Mouse (Mus musculus) G1E (cell line): ENCODE results near the gene Fen1. TPM values are rescaled to one million over a fixed set of nuclear protein-coding genes. Genes with fewer than 3 reads are reported as not detected.

Experiments
- ATAC-seq: 2 replicates; pipeline ENCODE4 v1.8.0; 2016; ENCODE audit warnings: mild to moderate bottlenecking; ENCODE audit not compliant: insufficient number of reproducible peaks, poor library complexity, low FRiP score, severe bottlenecking; ENCODE audit errors: extremely low read depth
- DNase-seq: peaks from one replicate; pipeline ENCODE4 v3.0.0; 2012; ENCODE audit warnings: low spot score
- H3K27me3 ChIP-seq: 2 replicates; pipeline ENCODE4 v1.6.1; 2012; ENCODE audit warnings: mild to moderate bottlenecking, low read length, inconsistent platforms; ENCODE audit not compliant: insufficient read depth
- H3K36me3 ChIP-seq: replicated peaks from 2 replicates; pipeline ENCODE3; 2012; ENCODE audit warnings: mild to moderate bottlenecking, inconsistent platforms
- H3K4me1 ChIP-seq: 2 replicates; pipeline ENCODE4 v1.6.1; 2012; ENCODE audit warnings: low read depth, low read length, inconsistent platforms, mixed read lengths; ENCODE audit not compliant: insufficient read depth
- H3K4me3 ChIP-seq: 2 replicates; pipeline ENCODE4 v1.5.1; 2012; ENCODE audit warnings: low read depth, mild to moderate bottlenecking, inconsistent platforms, low read length, moderate library complexity, mixed read lengths
- H3K9me3 ChIP-seq: replicated peaks from 2 replicates; pipeline ENCODE4 v1.6.1; 2012; ENCODE audit warnings: inconsistent platforms
- CTCF ChIP-seq: IDR thresholded peaks from 2 replicates; pipeline ENCODE4 v1.5.1; 2012; ENCODE audit warnings: low read depth, low read length, inconsistent platforms, mixed read lengths
- GATA1 ChIP-seq: IDR thresholded peaks from 2 replicates; pipeline ENCODE4 v1.6.1; 2012; ENCODE audit warnings: borderline replicate concordance, low read length, inconsistent platforms, mixed read lengths
- GATA2 ChIP-seq: IDR thresholded peaks from 2 replicates; pipeline ENCODE4 v1.6.1; 2012; ENCODE audit warnings: low read depth, low read length, inconsistent platforms, borderline replicate concordance
- POLR2AphosphoS5 ChIP-seq: IDR thresholded peaks from 2 replicates; pipeline ENCODE4 v1.6.1; 2012; ENCODE audit warnings: low read depth, low read length, inconsistent platforms; ENCODE audit not compliant: insufficient replicate concordance
- TAL1 ChIP-seq: conservative IDR thresholded peaks from 2 replicates; pipeline ENCODE4 v1.6.1; 2012; ENCODE audit warnings: low read depth, low read length, inconsistent platforms, mixed read lengths
- polyA plus RNA-seq: library from polyadenylated mRNA; stranded (reverse); fragments of >175 nt; gene quantifications from 2 replicates; pipeline ENCODE4 v1.2.3, GENCODE M21; 2012
- total RNA-seq, 2 experiments: library from RNA; stranded (forward) in 1 of 2; stranded (reverse) in 1 of 2; fragments of 200-1000 nt in 1 of 2; fragments of >200 nt in 1 of 2; fragmentation: Nextera tagmentation in 1 of 2; gene quantifications; 2 replicates each; pipeline ENCODE4 v1.2.3; 2014 to 2017

The Fen1 gene
- total and polyA plus RNA-seq, 3 experiments: 23.1 to 167 (median 86.3) TPM

GRCm38 (mm10) chr19:10176477-10176876, 27.5 kb downstream of the Fen1 start:
- Histone ChIP-seq H3K4me1 (peaks cover 59% of the 10 kb centered on the region), H3K36me3 (peaks cover 3% of the 10 kb centered on the region), H3K4me3 (no peak overlapping the region), H3K9me3 (peaks cover 6% of the 10 kb centered on the region), H3K27me3 (no peaks in the 10 kb centered on the region)
- no peak for ATAC-seq
- TF ChIP-seq TAL1 (no peak), POLR2AphosphoS5 (no peak), GATA1 (no peak), GATA2 (no peak), CTCF (no peak)
- no peak for DNase-seq

- TF ChIP-seq POLR2AphosphoS5: no peak
- TF ChIP-seq TAL1: no peak
- TF ChIP-seq CTCF: no peak
- Histone ChIP-seq H3K4me3 (peak overlapping the region; percentile 56; the same call in 1 of the 2 replicates), H3K27me3 (no peaks in the 10 kb centered on the region), H3K9me3 (peaks cover 6% of the 10 kb centered on the region), H3K4me1 (peaks cover 61% of the 10 kb centered on the region), H3K36me3 (peaks cover 3% of the 10 kb centered on the region)
- DNase-seq: no peak
- ATAC-seq: no peak
These were observed 29.0 kb downstream of the Fen1 start for GRCm38 (mm10) chr19:10174956-10175355.

- ATAC-seq: peak; percentile 47
- peak overlapping the region; percentile 62; the same call in 1 of the 2 replicates for H3K4me3 ChIP-seq
These were observed 30.0 kb downstream of the Fen1 start for GRCm38 (mm10) chr19:10173844-10174539.

GRCm38 (mm10) chr19:10173116-10173718, 30.8 kb downstream of the Fen1 start:
- Histone ChIP-seq H3K4me3 (peak overlapping the region; percentile 62; the same call in 1 of the 2 replicates), H3K9me3 (peaks cover 2% of the 10 kb centered on the region), H3K27me3 (no peaks in the 10 kb centered on the region), H3K4me1 (peaks cover 68% of the 10 kb centered on the region), H3K36me3 (peaks cover under 1% of the 10 kb centered on the region)
- peak; percentile 68 for DNase-seq
- TF ChIP-seq POLR2AphosphoS5: no peak
- TF ChIP-seq TAL1: peak; percentile 93
- ATAC-seq: peak; percentile 77

More at GRCm38 (mm10) chr19:10173844-10174539, 30.0 kb downstream of the Fen1 start:
- Histone ChIP-seq H3K9me3 (peaks cover 6% of the 10 kb centered on the region), H3K36me3 (peaks cover 3% of the 10 kb centered on the region), H3K4me1 (peaks cover 68% of the 10 kb centered on the region), H3K27me3 (no peaks in the 10 kb centered on the region)
- DNase-seq: no peak
- peak; percentile 60; the same call in 1 of the 2 replicates for TF ChIP-seq TAL1
- no peak for TF ChIP-seq POLR2AphosphoS5
- TF ChIP-seq GATA2: no peak

- no peaks in the 10 kb centered on the region for H3K27me3 ChIP-seq
- H3K4me1 ChIP-seq: peaks cover 72% of the 10 kb centered on the region
- H3K9me3 ChIP-seq: no peaks in the 10 kb centered on the region
- DNase-seq (no peak), ATAC-seq (no peak)
- no peaks in the 10 kb centered on the region for H3K36me3 ChIP-seq
- no peak overlapping the region; the same call in 1 of the 2 replicates for H3K4me3 ChIP-seq
- TF ChIP-seq TAL1 (no peak; the same call in 1 of the 2 replicates), GATA1 (no peak), CTCF (no peak), POLR2AphosphoS5 (no peak), GATA2 (no peak)
These were observed 32.1 kb downstream of the Fen1 start for GRCm38 (mm10) chr19:10171846-10172245.

- Histone ChIP-seq H3K4me1 (peaks cover 73% of the 10 kb centered on the region), H3K36me3 (no peaks in the 10 kb centered on the region), H3K9me3 (no peaks in the 10 kb centered on the region), H3K27me3 (no peaks in the 10 kb centered on the region), H3K4me3 (no peak overlapping the region)
- DNase-seq: no peak
- no peak for ATAC-seq
- no peak for TF ChIP-seq TAL1
- TF ChIP-seq CTCF: no peak
- TF ChIP-seq GATA2: no peak
- no peak for TF ChIP-seq GATA1
- no peak for TF ChIP-seq POLR2AphosphoS5
These were observed 32.6 kb downstream of the Fen1 start for GRCm38 (mm10) chr19:10171359-10171758.
